Mouse (Mus musculus) kidney, embryonic 14.5 days (tissue): Measurements from ENCODE around the gene Foxm1. TPM values are rescaled to one million over a fixed set of nuclear protein-coding genes. Genes with fewer than 3 reads are reported as not detected.
A peak's percentile ranks its signal among the peaks of the same experiment; 100 is the strongest.

Experiments
- ATAC-seq: fragments of 200-750 bp; cut with Nextera tagmentation; 2 replicates; pipeline ENCODE4 v1.8.0; 2017; ENCODE audit warnings: moderate number of reproducible peaks, mild to moderate bottlenecking, moderate TSS enrichment, moderate library complexity; ENCODE audit not compliant: low FRiP score, low TSS enrichment
- H3K27ac ChIP-seq: fragments of 300-500 bp; sonication (generic); 2 replicates; pipeline ENCODE4 v1.5.1; 2014; ENCODE audit warnings: low read depth, mild to moderate bottlenecking, low read length, moderate library complexity, mixed read lengths
- H3K27me3 ChIP-seq: fragments of 300-500 bp; sonication (generic); 2 replicates; pipeline ENCODE4 v1.6.1; 2014; ENCODE audit warnings: mild to moderate bottlenecking, low read length; ENCODE audit not compliant: control insufficient read depth, insufficient read depth
- H3K36me3 ChIP-seq: fragments of 300-500 bp; sonication (generic); 2 replicates; pipeline ENCODE4 v1.6.1; 2014; ENCODE audit warnings: low read length, mixed read lengths; ENCODE audit not compliant: control insufficient read depth, insufficient read depth
- H3K4me1 ChIP-seq: fragments of 300-500 bp; sonication (generic); 2 replicates; pipeline ENCODE4 v1.6.1; 2014; ENCODE audit warnings: low read length, mixed read lengths; ENCODE audit not compliant: control insufficient read depth, insufficient read depth
- H3K4me2 ChIP-seq: fragments of 300-500 bp; sonication (generic); replicated peaks from 2 replicates; pipeline ENCODE4 v1.6.1; 2014; ENCODE audit warnings: low read depth, mild to moderate bottlenecking, low read length
- H3K4me3 ChIP-seq: fragments of 300-500 bp; sonication (generic); 2 replicates; pipeline ENCODE4 v1.5.1; 2014; ENCODE audit warnings: mild to moderate bottlenecking, low read length
- H3K9ac ChIP-seq: fragments of 300-500 bp; sonication (generic); 2 replicates; pipeline ENCODE4 v1.6.1; 2014; ENCODE audit warnings: low read depth, mild to moderate bottlenecking, low read length, moderate library complexity
- H3K9me3 ChIP-seq: fragments of 300-500 bp; sonication (generic); 2 replicates; pipeline ENCODE4 v1.6.1; 2016; ENCODE audit warnings: low read length; ENCODE audit not compliant: control insufficient read depth
- WGBS: fragments of 180-500 bp; shearing (Covaris S2); extraction: QIAGEN DNeasy Blood & Tissue Kit; methylation state at CpG from one replicate; pipeline ENCODE4 v1.1.7; 2014; 5-methylcytosine and 5-hydroxymethylcytosine counted together
- polyA plus RNA-seq: library from polyadenylated mRNA; unstranded; fragments of >200 nt; fragmentation: Nextera tagmentation; extraction: Ambion mirVana; gene quantifications from 2 replicates; pipeline ENCODE4 v1.2.1, GENCODE M21; 2014

Gene Foxm1
- polyA plus RNA-seq, 1 experiment from 2014 or later = 48.2 TPM

DNA sequence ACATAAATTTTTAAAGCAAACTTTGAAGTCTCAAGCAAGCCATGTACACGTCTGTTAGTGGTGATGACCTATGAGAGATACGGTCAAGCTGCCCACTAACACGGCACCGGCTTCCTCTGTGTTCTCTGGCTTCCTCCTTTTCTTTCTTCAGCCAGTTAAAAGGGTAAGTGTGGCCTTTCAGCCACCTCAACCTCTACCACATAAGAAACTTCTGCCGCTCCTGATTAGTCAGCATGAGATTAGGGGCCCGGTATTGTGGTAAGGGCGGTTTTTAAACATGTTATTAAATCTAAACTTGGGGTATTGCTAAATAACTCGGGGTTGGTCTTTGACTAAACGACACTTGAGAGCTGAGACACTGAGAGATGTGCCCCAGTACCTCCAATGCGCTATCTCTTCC lies 17.1 kb upstream of the Foxm1 start:
- no peak for ATAC-seq
- H3K4me3 ChIP-seq = no peak overlapping the region
- no peaks in the 10 kb centered on the region for H3K9me3 ChIP-seq
- H3K36me3 ChIP-seq = peaks cover 11% of the 10 kb centered on the region
- H3K4me2 ChIP-seq = no peak overlapping the region
- H3K27me3 ChIP-seq = no peaks in the 10 kb centered on the region
- no peak overlapping the region for H3K9ac ChIP-seq
- H3K4me1 ChIP-seq = no peaks in the 10 kb centered on the region
- H3K27ac ChIP-seq = no peak overlapping the region
- 85% methylated on average over 10 of the region's 10 CpGs for WGBS

DNA sequence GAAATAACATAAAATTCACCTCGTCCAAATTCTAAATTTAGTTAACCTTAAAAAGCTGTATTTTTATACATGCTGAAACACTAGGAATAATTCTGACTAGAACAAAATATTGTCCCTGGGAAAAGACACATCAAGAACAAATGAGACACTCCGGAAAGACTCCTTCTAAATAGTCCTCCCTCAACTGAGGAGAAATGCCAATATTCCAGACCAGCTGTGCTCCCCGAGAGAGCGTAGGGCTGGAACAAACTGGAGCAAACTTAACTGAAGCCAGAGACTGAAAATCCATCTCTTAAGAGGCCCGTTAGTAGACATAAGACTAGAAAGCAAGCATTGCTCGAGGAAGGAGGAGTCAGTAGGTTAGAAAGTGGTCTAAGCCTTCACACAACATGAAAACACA lies 16.0 kb upstream of the Foxm1 start:
- Histone ChIP-seq H3K4me3 (no peak overlapping the region), H3K9me3 (no peaks in the 10 kb centered on the region), H3K4me1 (no peaks in the 10 kb centered on the region), H3K36me3 (peaks cover 12% of the 10 kb centered on the region), H3K9ac (no peak overlapping the region), H3K27me3 (no peaks in the 10 kb centered on the region), H3K4me2 (no peak overlapping the region), H3K27ac (no peak overlapping the region)
- WGBS = 90% methylated on average over 6 of the region's 6 CpGs
- no peak for ATAC-seq

DNA sequence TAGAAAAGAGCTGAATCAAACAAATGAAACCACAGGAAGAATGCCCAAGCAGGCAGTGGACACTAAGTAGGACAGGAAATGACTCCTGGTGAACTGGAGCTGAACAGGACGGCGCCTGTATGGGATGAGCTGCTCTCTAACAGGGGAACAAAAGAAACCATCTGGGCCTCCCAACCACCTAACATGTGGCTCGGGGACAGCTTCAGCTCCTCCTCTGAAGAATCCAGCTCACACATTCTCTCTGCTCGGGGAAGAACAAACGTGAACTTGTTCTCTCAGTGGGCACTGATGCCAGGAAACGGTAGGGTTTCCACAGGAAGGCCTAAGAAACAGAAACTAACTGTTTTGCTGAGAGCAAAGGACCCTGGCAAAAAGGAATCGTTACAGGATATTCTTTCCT lies 13.1 kb upstream of the Foxm1 start:
- no peak overlapping the region for H3K9ac ChIP-seq
- no peak for ATAC-seq
- peaks cover 8% of the 10 kb centered on the region for H3K4me1 ChIP-seq
- no peaks in the 10 kb centered on the region for H3K9me3 ChIP-seq
- no peak overlapping the region for H3K4me2 ChIP-seq
- H3K4me3 ChIP-seq = no peak overlapping the region
- no peaks in the 10 kb centered on the region for H3K27me3 ChIP-seq
- peaks cover 7% of the 10 kb centered on the region for H3K36me3 ChIP-seq
- WGBS = 42% methylated on average over 7 of the region's 7 CpGs
- no peak overlapping the region; the same call in 1 of the 2 replicates for H3K27ac ChIP-seq

DNA sequence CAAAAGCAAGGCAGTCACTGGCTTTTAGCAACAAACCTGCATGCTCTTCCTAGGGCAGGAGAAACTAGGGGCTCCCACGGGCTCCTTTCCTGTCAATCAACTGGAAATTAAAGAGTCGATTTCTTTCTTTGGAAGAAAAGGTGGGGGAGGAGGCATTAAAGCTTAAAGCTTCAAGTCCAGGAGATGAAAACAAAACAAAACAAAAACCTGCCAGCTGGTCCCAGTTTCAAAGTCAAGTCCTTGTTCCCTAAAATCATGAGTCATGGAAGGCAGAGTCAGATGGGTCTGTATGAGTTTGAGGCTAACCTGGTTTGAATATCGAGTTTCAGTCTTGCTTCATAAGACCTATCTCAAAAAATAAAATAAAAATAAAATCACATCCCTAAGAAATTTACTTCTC lies 8.6 kb upstream of the Foxm1 start:
- no peak overlapping the region for H3K9ac ChIP-seq
- WGBS = 41% methylated on average over 3 of the region's 3 CpGs
- no peaks in the 10 kb centered on the region for H3K27me3 ChIP-seq
- H3K4me2 ChIP-seq = peak overlapping the region; percentile 13; the same call in 1 of the 2 replicates
- no peaks in the 10 kb centered on the region for H3K9me3 ChIP-seq
- no peak overlapping the region for H3K4me3 ChIP-seq
- peaks cover 11% of the 10 kb centered on the region for H3K4me1 ChIP-seq
- H3K36me3 ChIP-seq = peaks cover 29% of the 10 kb centered on the region
- no peak for ATAC-seq
- no peak overlapping the region for H3K27ac ChIP-seq

DNA sequence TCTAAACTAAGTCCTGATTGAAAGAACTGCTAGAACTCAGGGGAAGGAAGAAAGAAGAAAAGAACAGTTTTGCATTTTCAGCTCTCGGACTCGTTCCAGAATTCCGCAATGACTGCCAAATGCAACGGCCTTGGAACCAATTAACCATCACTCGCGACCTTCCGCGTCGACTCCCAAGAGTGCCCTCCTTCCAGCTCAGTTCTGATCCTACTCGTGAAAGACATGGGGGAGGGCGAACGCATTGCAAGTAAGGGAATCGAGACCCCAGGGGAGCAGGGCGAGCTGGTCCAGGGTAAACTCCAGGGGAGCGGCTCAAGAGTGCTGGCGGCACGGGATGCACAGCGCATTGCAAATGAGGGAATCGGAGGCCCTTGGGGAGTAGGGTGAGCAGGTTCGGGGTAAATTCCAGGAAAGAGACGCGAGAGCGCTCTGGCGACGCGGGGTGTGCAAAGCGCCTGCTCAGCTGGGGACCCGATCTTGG lies 7.5 kb upstream of the Foxm1 start:
- 0% methylated on average over 21 of the region's 28 CpGs for WGBS
- Histone ChIP-seq H3K4me1 (peaks cover 11% of the 10 kb centered on the region), H3K27me3 (no peaks in the 10 kb centered on the region), H3K4me3 (peak overlapping the region; percentile 86), H3K36me3 (peaks cover 29% of the 10 kb centered on the region), H3K4me2 (peak overlapping the region; percentile 74), H3K9me3 (no peaks in the 10 kb centered on the region), H3K9ac (peak overlapping the region; percentile 84), H3K27ac (peak overlapping the region; percentile 90)
- peak; percentile 74 for ATAC-seq

DNA sequence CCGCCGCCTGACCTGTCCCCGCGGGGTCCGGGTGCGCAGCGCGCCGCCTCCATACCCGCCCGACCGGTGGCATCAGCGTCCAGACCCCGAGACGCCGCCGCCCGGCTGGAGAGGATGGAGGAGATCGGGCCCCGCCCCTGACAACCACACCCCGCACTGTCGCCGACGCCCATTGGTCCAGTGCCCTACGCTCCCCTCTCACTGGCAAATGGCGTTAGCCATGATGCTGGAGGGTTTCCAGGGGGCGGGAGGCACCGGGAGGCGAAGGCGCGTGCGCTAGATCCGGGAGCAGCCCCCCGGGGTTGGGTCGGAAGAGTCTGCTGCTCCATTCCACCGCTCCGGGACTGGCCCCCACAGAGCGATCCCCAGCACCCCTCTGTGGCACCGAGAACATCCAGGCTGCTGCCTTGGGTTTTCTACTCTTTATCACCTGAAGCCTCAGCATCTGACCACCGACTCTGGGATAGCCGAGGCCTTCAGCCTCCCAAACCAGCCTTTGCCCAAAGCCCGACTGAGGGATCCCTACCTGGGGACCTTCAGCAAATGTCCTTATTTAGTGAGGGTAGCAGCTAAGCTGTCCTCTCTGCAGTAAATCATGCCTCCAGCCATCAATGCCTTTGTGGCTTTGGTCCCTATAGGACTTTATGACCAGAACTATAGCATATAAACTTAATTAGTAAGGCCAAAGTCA lies 6.9 kb upstream of the Foxm1 start, which contains the start of gene Tulp3:
Tulp3 (minus strand) TSS at position 126 of the 691 bp plus-strand sequence.
- H3K9me3 ChIP-seq = no peaks in the 10 kb centered on the region
- no peaks in the 10 kb centered on the region for H3K27me3 ChIP-seq
- H3K27ac ChIP-seq = peak within 1 kb of the TSS; percentile 90
- peaks cover 11% of the 10 kb centered on the region for H3K4me1 ChIP-seq
- H3K4me2 ChIP-seq = peak within 1 kb of the TSS; percentile 74
- H3K36me3 ChIP-seq = peaks cover 25% of the 10 kb centered on the region
- ATAC-seq = peak; percentile 99
- peak within 1 kb of the TSS; percentile 86 for H3K4me3 ChIP-seq
- peak within 1 kb of the TSS; percentile 84 for H3K9ac ChIP-seq
- WGBS = under 1% methylated on average over 42 of the region's 42 CpGs

DNA sequence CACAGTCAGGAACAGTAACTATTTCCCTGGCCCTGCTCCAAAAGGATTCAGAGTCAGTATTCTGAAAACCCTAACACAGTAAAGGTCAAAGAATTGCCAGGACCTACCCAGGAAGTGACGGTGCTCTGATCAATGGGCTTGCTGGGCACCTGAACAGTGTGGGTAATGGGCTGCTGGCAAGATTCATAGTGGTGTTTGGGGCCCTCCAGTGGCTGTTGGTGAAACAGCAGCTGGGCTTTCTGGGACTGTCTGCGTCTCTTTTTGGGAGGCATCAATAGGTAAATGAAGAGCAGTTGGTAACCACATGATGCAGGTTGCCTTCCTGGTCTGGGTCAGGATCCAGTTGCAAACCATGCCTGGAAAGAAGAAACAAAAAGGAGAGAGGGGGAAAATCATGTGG lies 3.8 kb upstream of the Foxm1 start:
- WGBS = 17% methylated on average over 2 of the region's 2 CpGs
- Histone ChIP-seq H3K9me3 (no peaks in the 10 kb centered on the region), H3K4me3 (no peak overlapping the region), H3K27ac (no peak overlapping the region), H3K27me3 (no peaks in the 10 kb centered on the region), H3K4me2 (no peak overlapping the region), H3K36me3 (peaks cover 25% of the 10 kb centered on the region), H3K4me1 (peaks cover 16% of the 10 kb centered on the region), H3K9ac (no peak overlapping the region)
- ATAC-seq = no peak

DNA sequence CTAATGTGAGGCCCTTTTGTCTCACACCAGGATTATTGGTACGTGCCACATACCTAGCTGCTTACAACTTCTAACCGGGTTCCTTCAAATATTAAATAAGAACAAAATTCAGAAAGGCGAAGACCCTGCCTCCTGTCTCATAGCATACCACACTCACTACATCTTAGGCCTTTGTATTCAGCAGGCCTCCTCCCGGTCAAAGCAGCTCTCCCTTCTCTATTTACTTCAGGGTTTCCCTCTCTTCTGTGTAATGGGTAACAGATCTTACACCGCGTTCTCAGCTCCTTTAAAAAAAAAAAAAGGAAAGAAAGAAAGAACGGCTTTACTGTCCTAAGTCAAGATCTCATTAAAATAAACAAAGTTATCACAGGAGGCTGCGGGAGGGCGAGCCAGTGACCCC lies 866 bp upstream of the Foxm1 start:
- Histone ChIP-seq H3K4me2 (peak overlapping the region; percentile 78), H3K4me1 (peaks cover 16% of the 10 kb centered on the region), H3K9ac (peak overlapping the region; percentile 90), H3K9me3 (no peaks in the 10 kb centered on the region), H3K4me3 (peak overlapping the region; percentile 94), H3K27me3 (no peaks in the 10 kb centered on the region), H3K36me3 (peaks cover 36% of the 10 kb centered on the region), H3K27ac (peak overlapping the region; percentile 92)
- ATAC-seq = no peak
- WGBS = 19% methylated on average over 9 of the region's 9 CpGs

DNA sequence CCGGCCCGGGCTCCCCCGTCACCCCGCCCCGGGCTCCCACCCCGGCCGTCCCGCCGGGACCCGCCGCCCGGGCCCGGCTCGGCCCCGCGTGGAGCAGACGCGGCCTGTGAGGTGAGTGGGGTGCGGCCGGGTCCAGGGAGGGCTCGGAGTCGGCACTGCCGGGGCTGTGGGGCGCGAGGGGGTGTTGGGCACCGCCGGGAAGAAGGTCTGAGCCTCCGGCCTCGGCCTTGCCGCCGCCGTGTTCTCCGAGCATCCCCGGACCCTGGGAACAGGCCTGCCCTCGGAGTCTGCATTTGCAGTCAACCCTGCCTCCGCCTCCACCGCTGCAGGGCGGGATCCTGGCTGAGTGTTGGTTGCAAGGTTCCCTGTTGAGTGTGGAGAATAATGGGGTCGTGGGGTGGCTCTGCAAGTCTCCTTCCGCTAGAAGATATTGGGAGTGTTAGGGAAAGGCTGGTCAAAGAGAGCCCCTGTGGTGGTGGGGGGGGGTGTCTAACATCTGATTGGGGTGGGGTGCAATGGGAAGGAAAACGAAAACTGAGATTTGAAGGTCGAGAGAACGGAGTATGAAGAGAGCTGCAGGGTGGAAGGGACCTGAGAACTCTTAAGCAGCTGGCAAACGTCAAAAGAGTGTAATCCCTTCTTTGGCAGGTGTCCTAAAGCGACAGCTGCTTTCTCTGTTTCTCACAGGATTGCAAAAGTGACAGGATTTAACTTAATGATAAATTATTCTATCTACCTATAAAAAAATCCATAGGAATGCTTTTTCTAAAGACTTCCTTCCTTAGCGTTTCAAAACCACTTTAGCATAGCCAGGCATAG lies 449 bp downstream of the Foxm1 start:
- Histone ChIP-seq H3K4me2 (peak overlapping the region; percentile 78), H3K9me3 (no peaks in the 10 kb centered on the region), H3K9ac (peak overlapping the region; percentile 90), H3K4me3 (peak overlapping the region; percentile 94), H3K27ac (peak overlapping the region; percentile 92), H3K27me3 (no peaks in the 10 kb centered on the region), H3K36me3 (peaks cover 34% of the 10 kb centered on the region), H3K4me1 (peaks cover 16% of the 10 kb centered on the region)
- WGBS = 1% methylated on average over 44 of the region's 46 CpGs
- ATAC-seq = no peak; the same call in 1 of the 2 replicates
